Mouse (Mus musculus) forebrain, embryonic 14.5 days (tissue): ENCODE results near the gene Gm44973. TPM values are rescaled to one million over a fixed set of nuclear protein-coding genes. Genes with fewer than 3 reads are reported as not detected.
A peak's percentile ranks its signal among the peaks of the same experiment; 100 is the strongest.
"Not testable (repeated sequence)": the region's sequence is repeated elsewhere in the genome, so short reads cannot be mapped to it uniquely, and the experiment has no call there.

ENCODE experiments used
- ATAC-seq: fragments of 200-750 bp; cut with Nextera tagmentation; 2 replicates; pipeline ENCODE4 v1.8.0; 2017; ENCODE audit warnings: mild to moderate bottlenecking, moderate library complexity
- DNase-seq: peaks from one replicate; pipeline ENCODE4 v3.0.0-alpha.2; 2015; ENCODE audit warnings: low spot score
- H3K27ac ChIP-seq: fragments of 300-500 bp; sonication (generic); 2 replicates; pipeline ENCODE4 v1.5.1; 2014; ENCODE audit warnings: low read depth, mild to moderate bottlenecking, control low read depth, low read length, moderate library complexity
- H3K27me3 ChIP-seq: fragments of 300-500 bp; sonication (generic); replicated peaks from 2 replicates; pipeline ENCODE4 v1.6.1; 2014; ENCODE audit warnings: low read length, control low read depth, mixed read lengths; ENCODE audit not compliant: control insufficient read depth, insufficient read depth
- H3K36me3 ChIP-seq: fragments of 300-500 bp; sonication (generic); 2 replicates; pipeline ENCODE4 v1.6.1; 2014; ENCODE audit warnings: low read length, control low read depth; ENCODE audit not compliant: control insufficient read depth, insufficient read depth
- H3K4me1 ChIP-seq: fragments of 300-500 bp; sonication (generic); 2 replicates; pipeline ENCODE4 v1.6.1; 2014; ENCODE audit warnings: antibody characterized with exemption, low read length, control low read depth; ENCODE audit not compliant: control insufficient read depth, insufficient read depth
- H3K4me2 ChIP-seq: fragments of 300-500 bp; sonication (generic); 2 replicates; pipeline ENCODE4 v1.6.1; 2014; ENCODE audit warnings: mild to moderate bottlenecking, control low read depth, low read length
- H3K4me3 ChIP-seq: fragments of 300-500 bp; sonication (generic); 2 replicates; pipeline ENCODE4 v1.5.1; 2014; ENCODE audit warnings: low read depth, low read length, control low read depth
- H3K9ac ChIP-seq: fragments of 300-500 bp; sonication (generic); 2 replicates; pipeline ENCODE4 v1.6.1; 2014; ENCODE audit warnings: mild to moderate bottlenecking, low read length, control low read depth, moderate library complexity
- H3K9me3 ChIP-seq: fragments of 300-500 bp; sonication (generic); replicated peaks from 2 replicates; pipeline ENCODE4 v1.6.1; 2016; ENCODE audit warnings: low read length, control low read depth, mixed read lengths; ENCODE audit not compliant: control insufficient read depth
- WGBS: fragments of 180-500 bp; shearing (Covaris S2); extraction: QIAGEN DNeasy Blood & Tissue Kit; methylation state at CpG from one replicate; pipeline ENCODE4 v1.1.7; 2014; 5-methylcytosine and 5-hydroxymethylcytosine counted together
- polyA plus RNA-seq: library from polyadenylated mRNA; unstranded; fragments of >200 nt; fragmentation: Nextera tagmentation; extraction: Ambion mirVana; gene quantifications from 2 replicates; pipeline ENCODE4 v1.2.1, GENCODE M21; 2014

Gene Gm44973
- polyA plus RNA-seq, 1 experiment from 2014 or later: 1.9 TPM

- peak within 1 kb of the TSS; percentile 88 for H3K9ac ChIP-seq
- DNase-seq (peak; percentile 98), ATAC-seq (peak; percentile 84)
- WGBS: under 1% methylated on average over 42 of the region's 42 CpGs
- H3K27me3 ChIP-seq: no peaks in the 10 kb centered on the region
- peaks cover 34% of the 10 kb centered on the region for H3K36me3 ChIP-seq
- H3K9me3 ChIP-seq: no peaks in the 10 kb centered on the region
- peak within 1 kb of the TSS; percentile 99 for H3K27ac ChIP-seq
- H3K4me1 ChIP-seq: peaks cover 5% of the 10 kb centered on the region; the same call in 1 of the 2 replicates
- peak within 1 kb of the TSS; percentile 70 for H3K4me3 ChIP-seq
- H3K4me2 ChIP-seq: peak within 1 kb of the TSS; percentile 59
Measured at GRCm38 (mm10) chr7:5014251-5015117, 812 bp upstream of the Gm44973 start, which contains the start of the genes Zfp524 and Fiz1. Gene Zfp524, plus strand, starts transcription at chr7:5014415. Gene Fiz1, minus strand, starts transcription at chr7:5014697.

DNA sequence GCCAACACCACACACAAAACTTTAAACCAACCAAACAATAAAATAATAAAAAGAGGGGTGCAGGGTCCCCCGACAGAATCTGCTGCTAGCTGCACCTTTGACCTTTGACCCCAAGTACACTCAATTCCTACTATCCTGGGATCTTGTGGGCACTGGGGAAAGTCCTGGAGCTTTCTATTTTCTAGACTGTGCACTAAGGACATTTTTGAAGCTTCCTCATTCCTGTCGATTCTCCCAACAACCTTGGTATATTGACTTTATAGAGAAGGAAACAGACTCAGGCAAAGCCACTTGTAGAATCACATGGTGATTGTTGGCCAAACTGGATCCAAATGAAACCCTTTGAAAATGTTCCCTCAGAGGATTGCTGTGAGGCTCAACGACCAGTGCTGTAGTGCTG is 761 bp downstream of the Gm44973 start:
- ATAC-seq (no peak), DNase-seq (no peak)
- Histone ChIP-seq H3K9ac (peak overlapping the region; percentile 70), H3K4me2 (peak overlapping the region; percentile 59), H3K36me3 (peaks cover 19% of the 10 kb centered on the region), H3K4me1 (peaks cover 6% of the 10 kb centered on the region), H3K9me3 (no peaks in the 10 kb centered on the region), H3K4me3 (peak overlapping the region; percentile 70), H3K27me3 (no peaks in the 10 kb centered on the region), H3K27ac (peak overlapping the region; percentile 99)
- 70% methylated on average over 3 of the region's 3 CpGs for WGBS

GRCm38 (mm10) chr7:5016920-5017319 is 1.6 kb downstream of the Gm44973 start:
- no peak overlapping the region for H3K4me3 ChIP-seq
- ATAC-seq (no peak), DNase-seq (no peak)
- H3K4me1 ChIP-seq: peaks cover 13% of the 10 kb centered on the region
- no peaks in the 10 kb centered on the region for H3K27me3 ChIP-seq
- no peak overlapping the region for H3K4me2 ChIP-seq
- no peak overlapping the region for H3K9ac ChIP-seq
- 98% methylated on average over 2 of the region's 2 CpGs for WGBS
- H3K9me3 ChIP-seq: no peaks in the 10 kb centered on the region
- H3K36me3 ChIP-seq: peaks cover 12% of the 10 kb centered on the region
- H3K27ac ChIP-seq: no peak overlapping the region

GRCm38 (mm10) chr7:5017352-5017751 is 2.1 kb downstream of the Gm44973 start:
- Histone ChIP-seq H3K4me2 (no peak overlapping the region), H3K27ac (no peak overlapping the region), H3K27me3 (no peaks in the 10 kb centered on the region), H3K4me1 (peaks cover 13% of the 10 kb centered on the region), H3K9me3 (no peaks in the 10 kb centered on the region), H3K36me3 (peaks cover 12% of the 10 kb centered on the region), H3K9ac (no peak overlapping the region), H3K4me3 (no peak overlapping the region)
- DNase-seq: no peak
- no peak for ATAC-seq
- 94% methylated on average over 16 of the region's 16 CpGs for WGBS

GRCm38 (mm10) chr7:5017931-5018330 is 2.6 kb downstream of the Gm44973 start:
- no peak overlapping the region for H3K4me2 ChIP-seq
- no peak overlapping the region for H3K9ac ChIP-seq
- ATAC-seq (no peak), DNase-seq (no peak)
- peaks cover 13% of the 10 kb centered on the region for H3K4me1 ChIP-seq
- H3K27me3 ChIP-seq: no peaks in the 10 kb centered on the region
- peaks cover 13% of the 10 kb centered on the region; the same call in 1 of the 2 replicates for H3K36me3 ChIP-seq
- no peak overlapping the region for H3K27ac ChIP-seq
- 95% methylated on average over 21 of the region's 21 CpGs for WGBS
- no peaks in the 10 kb centered on the region for H3K9me3 ChIP-seq
- H3K4me3 ChIP-seq: no peak overlapping the region

DNA sequence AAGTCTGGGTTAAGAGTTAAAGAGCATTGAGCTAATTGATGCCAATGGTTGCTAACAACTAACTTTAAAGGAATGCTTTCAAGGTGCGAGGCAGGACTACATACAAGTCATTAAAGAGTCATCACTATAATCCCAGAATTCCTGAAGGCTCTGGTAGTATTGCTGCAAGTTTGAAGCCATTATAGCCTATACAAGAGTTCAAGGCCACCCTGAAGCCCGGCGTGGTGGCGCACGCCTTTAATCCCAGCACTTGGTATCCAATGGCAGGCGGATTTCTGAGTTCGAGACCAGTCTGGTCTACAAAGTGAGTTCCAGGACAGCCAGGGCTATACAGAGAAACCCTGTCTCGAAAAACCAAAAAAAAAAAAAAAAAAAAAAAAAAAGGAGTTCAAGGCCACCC is 4.3 kb downstream of the Gm44973 start:
- peak overlapping the region; percentile 25; the same call in 1 of the 2 replicates for H3K9ac ChIP-seq
- ATAC-seq, H3K9me3 ChIP-seq, DNase-seq, H3K27me3 ChIP-seq: not testable (repeated sequence)
- H3K4me3 ChIP-seq: peak overlapping the region; percentile 85
- WGBS: 26% methylated on average over 8 of the region's 8 CpGs
- peak overlapping the region; percentile 91 for H3K27ac ChIP-seq
- peaks cover 13% of the 10 kb centered on the region for H3K4me1 ChIP-seq
- H3K36me3 ChIP-seq: peaks cover 27% of the 10 kb centered on the region
- H3K4me2 ChIP-seq: peak overlapping the region; percentile 84

DNA sequence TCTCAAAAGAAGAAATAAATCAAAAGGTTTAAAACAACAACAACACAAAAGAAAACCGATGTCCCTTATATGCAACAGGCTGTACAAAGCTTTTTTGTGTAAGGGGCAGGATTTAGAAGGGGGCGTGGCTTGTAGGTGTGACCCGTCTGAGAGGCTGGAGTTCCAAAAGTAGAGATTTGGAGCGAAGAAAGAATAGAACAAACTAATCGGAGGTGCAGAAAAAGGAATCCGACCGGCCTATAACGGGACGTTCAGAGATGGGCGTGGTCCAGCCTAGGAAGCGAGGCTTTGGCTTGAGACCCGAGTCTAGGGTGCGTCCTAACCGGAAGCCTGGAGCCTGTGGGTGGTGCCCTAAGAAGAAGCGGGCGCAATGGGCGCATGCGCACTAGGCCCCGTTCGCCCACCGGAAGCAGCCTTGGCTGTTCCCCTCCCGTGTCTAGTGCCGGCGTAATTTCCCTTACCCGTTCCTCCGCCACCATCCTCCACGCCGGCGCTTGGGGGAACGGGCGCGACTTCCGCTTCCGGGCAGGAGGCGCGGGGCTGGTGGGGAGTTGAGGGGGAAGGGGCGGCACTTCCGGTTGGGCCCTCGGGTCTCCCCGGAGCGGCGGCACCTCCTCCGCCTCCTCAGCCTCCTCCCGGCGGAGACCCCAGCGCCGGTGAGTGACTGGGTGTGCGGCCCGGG is 4.8 kb downstream of the Gm44973 start, which contains the start of the genes Zfp865 and Ccdc106:
Gene Zfp865 (plus strand): TSS at position 377 of the 682 bp plus-strand sequence.
Gene Ccdc106 (plus strand): TSS at position 554 of the 682 bp plus-strand sequence.
- ATAC-seq: peak; percentile 92
- DNase-seq: peak; percentile 99
- under 1% methylated on average over 46 of the region's 49 CpGs for WGBS
- no peaks in the 10 kb centered on the region for H3K27me3 ChIP-seq
- H3K36me3 ChIP-seq: peaks cover 28% of the 10 kb centered on the region
- H3K4me2 ChIP-seq: peak within 1 kb of the TSS; percentile 84
- H3K4me3 ChIP-seq: peak within 1 kb of the TSS; percentile 85
- no peaks in the 10 kb centered on the region for H3K9me3 ChIP-seq
- peak within 1 kb of the TSS; percentile 91 for H3K27ac ChIP-seq
- H3K9ac ChIP-seq: peak within 1 kb of the TSS; percentile 94
- H3K4me1 ChIP-seq: peaks cover 13% of the 10 kb centered on the region

GRCm38 (mm10) chr7:5020685-5021084 is 5.4 kb downstream of the Gm44973 start:
- DNase-seq: peak; percentile 15
- ATAC-seq: no peak; the same call in 1 of the 2 replicates

More at GRCm38 (mm10) chr7:5020685-5021084, 5.4 kb downstream of the Gm44973 start:
- 2% methylated on average over 9 of the region's 15 CpGs for WGBS
- Histone ChIP-seq H3K4me1 (peaks cover 13% of the 10 kb centered on the region), H3K9me3 (no peaks in the 10 kb centered on the region), H3K36me3 (peaks cover 28% of the 10 kb centered on the region), H3K27me3 (no peaks in the 10 kb centered on the region), H3K27ac (peak overlapping the region; percentile 91), H3K9ac (peak overlapping the region; percentile 94), H3K4me3 (peak overlapping the region; percentile 85), H3K4me2 (peak overlapping the region; percentile 84)
